Mouse (Mus musculus): Measurements from ENCODE around the gene Snx27.

Gene Snx27

DNA sequence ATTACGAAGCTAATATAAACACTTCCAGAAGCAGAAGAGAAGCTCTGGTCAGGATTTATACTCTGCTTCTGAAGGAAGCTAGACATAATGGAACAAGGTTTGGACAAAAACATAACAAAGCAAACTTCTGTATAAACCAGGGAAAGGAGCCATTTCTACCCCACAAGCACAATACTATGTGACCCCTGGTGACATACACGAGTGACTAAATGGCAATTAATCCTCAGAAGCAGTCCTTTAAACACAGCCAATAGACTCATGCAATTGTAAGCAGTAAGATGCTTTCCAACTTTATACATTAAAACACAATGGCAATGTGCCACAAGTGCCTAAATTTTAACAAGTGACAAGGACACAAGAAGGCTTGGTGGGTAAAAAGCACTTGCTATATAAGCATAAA is 15.3 kb downstream of the Snx27 start:
- DNase-seq (ENCODE audit: low spot score): no peak

- no peak for DNase-seq (ENCODE audit: low spot score)
Measured at GRCm38 (mm10) chr3:94565557-94565956, 17.0 kb downstream of the Snx27 start.

GRCm38 (mm10) chr3:94565127-94565526 is 17.4 kb downstream of the Snx27 start:
- no peak for DNase-seq (ENCODE audit: low spot score)

DNA sequence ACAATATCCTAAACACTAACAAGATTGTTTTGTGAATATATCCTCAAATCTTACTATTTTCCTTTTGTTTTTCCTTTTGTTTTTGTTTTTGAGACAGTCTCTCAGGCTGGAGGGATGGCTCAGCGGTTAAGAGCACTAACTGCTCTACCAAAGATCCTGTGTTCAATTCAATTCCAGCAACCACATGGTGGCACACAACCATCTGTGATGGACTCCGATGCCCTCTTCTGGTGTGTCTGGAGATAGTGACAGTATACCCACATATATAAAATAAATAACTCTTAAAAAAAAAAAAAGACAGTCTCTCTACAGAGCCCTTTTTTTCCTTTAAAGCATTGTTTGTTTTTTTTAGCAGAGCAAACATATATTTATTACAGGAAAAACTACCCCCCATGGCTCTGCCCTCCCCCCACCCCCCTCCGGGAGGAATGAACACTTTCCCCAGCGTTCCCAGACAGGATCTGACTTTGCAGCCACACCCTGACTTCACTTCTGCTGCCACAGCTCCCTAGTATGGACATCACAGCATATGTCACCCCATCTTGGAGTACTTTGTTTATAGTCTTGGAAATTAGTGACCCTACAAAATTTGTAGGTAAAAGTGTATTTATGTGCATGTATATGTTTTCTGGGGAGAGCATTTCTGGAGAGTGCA is 18.0 kb downstream of the Snx27 start:
- DNase-seq (ENCODE audit: low spot score): no peak

DNA sequence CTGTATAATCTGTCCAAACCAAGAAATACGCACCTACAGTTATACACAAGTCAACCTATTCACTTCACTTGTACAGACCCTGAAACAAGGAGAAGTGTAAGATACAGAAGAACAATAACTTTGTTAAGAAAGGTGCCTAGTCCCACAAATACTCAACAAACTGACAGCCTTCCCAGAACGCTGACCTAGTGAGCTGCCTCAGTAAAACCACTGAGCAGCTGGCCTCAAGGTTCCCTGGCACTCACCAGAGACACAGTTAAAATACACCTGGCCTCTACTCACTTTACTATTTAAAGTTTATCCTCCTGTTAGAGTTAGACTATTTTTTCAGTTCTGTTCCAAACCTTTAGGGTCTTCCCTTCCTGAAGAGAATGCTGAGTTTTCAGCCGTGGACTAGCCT is 19.4 kb downstream of the Snx27 start:
- DNase-seq (ENCODE audit: low spot score): no peak

GRCm38 (mm10) chr3:94559931-94560429 is 22.5 kb downstream of the Snx27 start:
- DNase-seq (ENCODE audit: low spot score): no peak

- no peak for DNase-seq (ENCODE audit: low spot score)
Measured at GRCm38 (mm10) chr3:94549041-94549440, 33.5 kb downstream of the Snx27 start.

DNA sequence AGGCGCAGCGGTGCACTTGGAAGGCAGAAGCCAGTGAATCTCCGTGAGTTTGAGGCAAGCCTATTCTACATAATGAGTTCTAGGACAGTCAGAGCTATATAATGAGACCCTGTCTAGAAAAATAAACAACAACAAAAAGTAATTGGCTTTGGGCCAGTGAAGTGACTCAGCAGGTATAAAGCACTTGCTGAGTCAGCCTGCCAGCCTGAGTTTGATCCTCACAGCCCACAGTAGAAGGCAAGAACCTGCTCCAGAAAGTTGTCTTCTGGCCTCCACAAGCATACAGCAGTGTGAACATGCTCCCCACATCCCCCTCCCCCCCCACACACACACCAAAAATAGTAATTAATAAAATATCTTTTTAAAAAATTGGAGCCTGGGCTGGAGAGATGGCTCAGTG is 45.3 kb downstream of the Snx27 start:
- no peak for DNase-seq (ENCODE audit: low spot score)

GRCm38 (mm10) chr3:94533968-94534367 is 48.5 kb downstream of the Snx27 start:
- DNase-seq (ENCODE audit: low spot score): no peak

DNA sequence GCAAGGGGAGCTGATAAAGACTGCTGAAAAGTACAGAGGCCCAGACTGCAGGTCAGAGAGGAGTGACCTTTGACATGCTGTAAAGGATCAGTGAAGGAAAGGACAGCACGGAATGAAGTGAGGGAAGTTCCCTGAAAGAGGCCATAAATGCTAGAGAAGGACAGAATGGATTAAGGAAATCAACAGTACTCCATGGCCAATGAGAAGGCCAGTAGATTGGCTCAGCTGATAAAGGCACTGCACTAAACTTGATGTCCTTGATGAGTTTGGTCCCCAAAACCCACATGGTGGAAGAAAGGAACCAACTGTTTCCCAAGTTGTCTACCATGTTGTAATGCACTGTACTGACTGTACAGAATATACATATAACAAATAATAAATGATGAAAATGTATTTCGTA is 55.8 kb downstream of the Snx27 start:
- no peak for DNase-seq (ENCODE audit: low spot score)

DNA sequence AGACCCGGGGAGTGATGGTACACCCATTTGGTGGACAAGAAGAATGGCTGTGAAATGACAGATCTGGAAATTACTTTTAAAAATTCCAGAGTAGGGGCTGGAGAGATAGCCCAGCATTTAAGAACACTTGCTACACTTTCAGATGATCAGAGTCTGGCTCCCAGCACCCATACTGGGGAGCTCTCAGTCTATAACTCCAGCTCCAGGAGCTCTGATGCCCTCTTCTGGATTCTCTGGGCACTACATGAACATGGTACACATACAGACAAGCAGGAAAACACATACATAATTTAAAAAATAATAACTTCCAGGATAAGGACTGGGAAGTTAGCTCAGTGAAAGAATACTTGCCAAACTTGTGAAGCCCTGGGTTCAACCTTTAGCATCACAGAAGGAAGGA is 75.9 kb downstream of the Snx27 start:
- DNase-seq (ENCODE audit: low spot score): no peak

- DNase-seq (ENCODE audit: low spot score): no peak
Measured at GRCm38 (mm10) chr3:94502243-94502642, 80.3 kb downstream of the Snx27 start.

GRCm38 (mm10) chr3:94497162-94497561 is 85.4 kb downstream of the Snx27 start:
- DNase-seq (ENCODE audit: low spot score): no peak

- no peak for DNase-seq (ENCODE audit: low spot score)
Measured at GRCm38 (mm10) chr3:94487581-94487980, 94.9 kb downstream of the Snx27 start.

DNA sequence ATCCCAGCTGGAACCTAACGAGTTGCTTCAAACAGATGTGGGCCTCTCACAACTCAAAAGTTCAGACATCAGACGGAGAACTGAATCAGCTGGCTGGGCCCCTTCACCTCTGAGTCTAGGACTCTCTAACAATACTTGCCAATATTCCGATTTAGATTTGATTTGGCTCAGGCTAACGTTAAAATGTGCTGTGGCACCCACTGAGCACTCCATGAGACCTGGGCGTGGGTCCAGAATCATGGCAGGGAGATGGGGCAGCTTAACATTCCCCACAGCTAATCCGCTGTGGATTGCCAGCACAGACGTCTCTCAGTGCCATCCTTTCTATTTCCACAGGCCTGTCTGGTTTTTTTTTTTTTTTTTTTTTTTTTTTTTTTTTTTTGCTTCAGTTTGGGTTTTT is 96.6 kb downstream of the Snx27 start:
- no peak for DNase-seq (ENCODE audit: low spot score)

DNA sequence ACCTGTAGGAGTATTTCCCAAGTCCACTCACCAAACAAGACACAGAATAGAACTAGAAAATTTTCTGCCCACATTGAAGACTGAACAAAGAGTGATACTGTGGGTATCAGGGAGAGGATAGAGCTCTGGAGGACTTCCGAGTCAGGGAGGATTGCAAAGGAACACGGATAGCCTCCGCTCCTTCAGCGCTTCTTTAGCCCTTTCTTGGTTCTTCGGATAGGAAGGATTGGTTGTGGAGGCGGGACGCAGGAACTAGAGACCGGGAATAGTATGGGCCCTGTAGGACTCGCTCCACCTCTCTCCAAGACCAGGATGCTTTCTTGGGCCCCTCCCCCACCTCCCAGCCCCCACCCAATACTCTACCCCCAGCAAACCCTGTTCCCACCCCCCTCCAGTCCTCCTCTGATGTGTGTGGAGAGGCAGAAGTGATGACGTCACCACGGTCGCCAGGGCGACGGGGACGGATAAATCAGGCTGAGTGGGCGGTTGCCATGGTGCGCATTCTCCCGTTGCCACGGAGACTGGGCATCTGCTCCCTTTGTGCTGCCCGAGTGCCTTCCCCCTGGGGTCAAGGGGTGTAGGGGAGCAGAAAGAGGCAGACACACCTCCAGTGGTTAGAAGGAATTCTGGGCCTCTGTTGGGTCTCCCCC is 98.6 kb downstream of the Snx27 start:
- peak; percentile 53 for DNase-seq (ENCODE audit: low spot score)

DNA sequence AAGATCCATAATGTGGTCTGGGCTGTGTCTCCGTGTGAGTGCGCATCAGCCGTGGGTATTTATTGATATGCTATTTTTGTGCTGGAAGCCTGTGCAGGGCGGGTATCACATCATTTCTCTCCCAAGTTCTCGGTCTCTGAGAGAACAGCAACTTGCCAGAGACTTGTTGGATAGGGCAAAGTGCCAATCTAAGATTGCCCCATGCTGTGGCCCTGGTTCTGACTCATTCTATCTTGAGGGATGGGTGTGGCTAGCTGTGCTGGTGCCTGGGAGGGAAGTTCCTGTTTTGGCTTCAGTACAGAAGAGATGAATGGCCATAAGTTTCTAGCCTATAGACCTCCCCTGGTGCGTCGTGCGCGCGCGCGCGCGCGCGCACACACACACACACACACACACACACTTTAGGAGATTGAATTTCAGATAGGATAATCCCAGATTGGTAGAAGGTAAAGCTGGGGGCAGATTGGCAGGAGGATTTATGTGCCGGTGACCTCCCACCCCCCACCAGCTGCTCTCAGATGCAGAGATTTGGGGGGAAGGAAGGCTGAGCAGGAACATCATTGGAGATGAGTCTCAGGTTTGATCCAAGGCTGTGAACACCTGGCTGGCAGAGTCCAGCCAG is 99.6 kb downstream of the Snx27 start:
- no peak for DNase-seq (ENCODE audit: low spot score)

- DNase-seq (ENCODE audit: low spot score): no peak
Measured at GRCm38 (mm10) chr3:94481429-94481828, 101.1 kb downstream of the Snx27 start.

- DNase-seq (ENCODE audit: low spot score): no peak
Measured at GRCm38 (mm10) chr3:94480291-94480884, 102.1 kb downstream of the Snx27 start, which contains the start of gene Riiad1. Gene Riiad1 (minus strand): TSS chr3:94480341.

DNA sequence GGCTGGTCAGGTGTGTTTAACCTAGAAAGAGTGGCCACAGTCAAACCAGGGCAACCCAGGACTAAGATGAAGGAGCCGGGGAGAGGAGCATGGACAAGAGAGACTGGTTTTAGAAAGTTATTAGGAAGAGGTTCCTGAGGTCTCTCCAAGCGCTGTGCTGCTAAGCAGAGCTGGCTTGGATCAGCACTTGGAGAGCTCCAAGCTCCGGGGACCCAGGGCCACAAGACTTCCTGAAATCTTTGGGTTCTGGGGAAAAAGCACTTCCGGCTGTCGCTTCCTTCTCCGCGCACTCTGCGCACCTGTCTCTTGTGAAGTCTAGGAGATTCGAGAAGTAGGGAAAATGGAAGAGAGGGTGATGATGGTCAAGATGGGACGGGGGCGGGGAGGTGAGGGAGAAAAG is 103.0 kb downstream of the Snx27 start:
- DNase-seq (ENCODE audit: low spot score): no peak

- DNase-seq (ENCODE audit: low spot score): no peak
Measured at GRCm38 (mm10) chr3:94478591-94479169, 103.8 kb downstream of the Snx27 start.

- no peak for DNase-seq (ENCODE audit: low spot score)
Measured at GRCm38 (mm10) chr3:94477981-94478422, 104.5 kb downstream of the Snx27 start, which contains the start of gene Celf3. Gene Celf3 (plus strand): TSS chr3:94478295.

Measured in testis, postnatal 14 days (tissue).